Mouse (Mus musculus): Measurements from ENCODE around the gene Trim3.

The Trim3 gene

DNA sequence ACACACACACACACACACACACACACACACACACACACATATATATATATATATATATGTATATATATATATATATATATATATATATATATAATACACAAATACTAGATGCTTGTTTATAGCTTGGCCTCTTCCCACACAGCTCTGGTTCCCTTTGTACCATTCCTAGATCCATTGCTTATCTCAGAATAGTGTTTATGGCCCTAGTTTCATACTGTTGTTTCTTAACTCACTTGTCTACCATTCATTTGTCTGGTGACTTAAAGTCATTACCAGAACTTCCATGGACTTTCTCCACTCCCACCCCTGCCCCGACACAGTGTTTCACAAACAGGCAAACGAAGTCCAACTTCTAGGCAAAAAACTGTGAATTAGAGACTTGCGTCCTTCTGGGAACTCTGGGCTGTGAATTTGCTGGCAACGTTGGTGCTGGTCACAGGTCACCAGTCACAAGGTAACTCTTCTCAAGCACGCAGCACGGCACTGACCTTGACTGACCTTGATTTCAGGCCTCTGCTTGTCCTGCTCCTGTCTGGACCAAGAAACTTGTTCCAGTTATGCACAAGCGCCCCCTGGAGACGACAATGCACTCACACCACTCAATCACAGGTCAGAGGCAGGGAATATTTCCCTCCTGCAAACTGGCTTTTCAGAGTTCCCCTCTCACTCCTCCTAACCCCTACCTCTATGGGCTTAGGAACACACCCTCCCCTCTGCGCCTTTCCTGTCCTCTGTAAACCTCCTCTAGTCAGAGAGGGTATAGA is 30.3 kb downstream of the Trim3 start:
- peak in 1 of 2 experiments; percentile 10 for DNase-seq

GRCm38 (mm10) chr7:105590097-105590496 is 43.3 kb downstream of the Trim3 start:
- no peak for DNase-seq

DNA sequence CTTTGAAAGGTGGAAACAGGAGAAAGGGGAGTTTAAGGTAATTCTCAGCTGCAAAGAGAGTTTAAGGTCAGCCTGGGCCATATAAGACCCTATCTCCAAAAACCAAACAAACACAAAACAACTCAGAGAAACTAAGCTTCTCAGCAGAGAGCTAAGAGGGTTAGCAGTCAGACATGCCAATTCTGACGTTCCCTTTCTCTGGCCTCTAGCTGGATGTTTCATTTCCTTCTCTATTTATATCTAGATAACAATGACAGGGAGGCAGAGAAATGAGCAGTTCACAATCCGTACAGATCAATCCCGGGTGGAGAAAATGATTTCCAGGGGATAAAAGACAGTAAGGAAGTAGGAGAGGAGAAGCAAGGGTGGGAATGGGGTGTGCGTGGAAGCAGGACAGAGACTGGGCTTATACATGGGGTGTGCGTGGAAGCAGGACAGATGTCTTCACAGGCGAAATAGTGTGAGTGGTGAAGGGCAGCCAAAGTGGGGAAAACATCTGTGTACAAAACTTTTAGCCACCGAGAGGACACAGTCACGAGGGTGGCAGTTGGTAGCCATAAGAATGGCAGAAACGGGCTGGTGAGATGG is 45.0 kb downstream of the Trim3 start:
- DNase-seq: no peak

- DNase-seq: no peak
Observed at GRCm38 (mm10) chr7:105581959-105582358, 51.4 kb downstream of the Trim3 start.

- peak; percentile 22 to 34 for DNase-seq
Observed at GRCm38 (mm10) chr7:105581094-105581703, 52.2 kb downstream of the Trim3 start, which contains the start of gene Apbb1. TSS of gene Apbb1 (minus strand) at chr7:105581653.

DNA sequence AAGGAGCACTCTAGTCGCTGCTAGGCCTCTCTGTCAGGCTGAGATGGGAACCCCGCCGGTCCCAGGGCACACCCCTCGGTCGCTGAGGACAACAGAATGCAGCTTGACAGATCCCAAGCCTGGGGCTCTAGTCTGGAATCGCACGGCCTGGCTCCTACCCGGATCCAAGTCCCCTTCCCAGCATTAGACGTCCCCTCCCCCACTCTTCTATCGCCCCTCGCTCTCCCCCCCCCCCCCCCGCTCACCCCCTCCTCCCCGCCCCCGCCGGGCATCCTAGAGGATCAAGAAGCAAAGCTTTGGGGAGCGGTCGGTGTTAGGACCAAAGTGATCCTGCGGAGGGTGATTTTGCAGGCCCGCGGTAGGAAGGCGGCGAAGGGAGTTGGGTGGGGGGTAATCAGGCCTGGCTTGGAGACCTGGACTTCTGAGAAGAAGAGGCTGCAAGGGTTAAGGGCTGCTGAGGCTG is 52.7 kb downstream of the Trim3 start:
- no peak for DNase-seq

DNA sequence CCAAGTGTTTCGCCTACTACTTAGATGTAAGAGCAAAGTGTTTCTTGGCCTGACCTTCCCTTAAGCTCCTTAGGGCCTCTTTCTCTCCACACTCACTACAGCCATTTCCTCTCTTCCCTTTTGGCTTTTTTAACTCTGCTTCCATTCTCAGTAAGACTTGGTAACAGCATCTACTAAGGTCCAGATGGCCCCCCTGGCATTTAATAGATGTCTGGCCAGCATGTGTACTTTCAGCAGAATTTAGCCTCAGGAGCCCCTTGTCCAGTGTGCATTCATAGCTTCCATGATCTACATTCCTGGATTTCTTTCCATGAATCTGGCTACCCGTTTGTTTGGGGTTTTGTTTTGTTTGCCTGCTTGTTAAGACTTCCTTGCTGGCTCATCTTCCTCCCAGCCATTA is 54.9 kb downstream of the Trim3 start:
- no peak for DNase-seq

DNA sequence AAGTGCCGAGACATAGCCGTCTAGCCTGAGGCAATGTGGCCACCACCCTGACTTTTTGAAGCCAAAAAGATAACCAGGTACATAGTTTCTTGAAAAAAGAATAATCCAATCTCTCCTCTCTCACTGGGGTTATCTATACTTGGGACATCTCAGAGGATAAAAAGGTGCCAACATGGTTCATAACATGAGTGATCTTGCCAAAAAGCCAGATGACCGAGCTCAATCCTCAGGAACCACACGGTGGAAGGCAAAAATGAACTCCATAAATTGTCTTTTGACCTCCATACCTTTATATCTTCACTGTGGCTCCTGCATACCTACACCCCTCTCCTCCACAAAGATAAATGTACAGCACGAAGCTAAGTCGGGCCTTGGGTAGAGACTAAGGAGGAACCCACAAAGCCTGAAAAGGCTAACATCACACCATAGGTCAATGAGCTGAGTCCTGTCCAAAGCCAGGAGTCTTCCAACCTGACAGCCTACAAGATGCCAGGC is 55.9 kb downstream of the Trim3 start:
- no peak for DNase-seq

DNA sequence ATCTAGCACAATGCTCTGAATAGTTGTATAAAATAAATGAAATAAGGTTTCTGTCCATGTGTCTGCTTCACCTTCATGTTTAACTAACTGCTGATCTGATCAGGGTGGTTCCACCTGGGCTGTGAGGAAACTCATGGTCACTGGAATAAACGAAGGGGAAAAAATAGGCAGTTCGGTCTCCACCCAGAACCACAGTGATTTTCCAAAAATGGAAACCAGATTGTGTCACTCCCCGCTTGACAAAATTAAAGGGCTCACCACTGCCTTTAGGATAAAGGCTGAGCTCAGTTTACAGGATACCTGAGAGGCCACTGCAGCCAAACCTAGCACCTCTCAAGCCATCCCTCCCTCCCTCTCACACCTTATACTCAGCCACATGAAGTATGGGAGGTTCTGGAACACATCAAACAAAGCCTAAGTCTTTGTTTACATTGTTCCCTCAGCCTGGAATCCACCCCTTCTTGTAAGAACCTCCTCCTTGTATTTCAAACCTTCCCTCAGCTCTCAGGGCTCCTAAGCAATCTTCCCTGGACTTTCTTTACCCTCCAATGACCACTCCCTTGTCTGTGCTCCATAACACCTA is 57.1 kb downstream of the Trim3 start:
- no peak for DNase-seq

- DNase-seq: no peak
Observed at GRCm38 (mm10) chr7:105574537-105574936, 58.8 kb downstream of the Trim3 start.

GRCm38 (mm10) chr7:105572949-105573348 is 60.4 kb downstream of the Trim3 start:
- DNase-seq: no peak

- no peak for DNase-seq
Observed at GRCm38 (mm10) chr7:105570756-105571155, 62.6 kb downstream of the Trim3 start.

- no peak for DNase-seq
Observed at GRCm38 (mm10) chr7:105569512-105570496, 63.6 kb downstream of the Trim3 start.

DNA sequence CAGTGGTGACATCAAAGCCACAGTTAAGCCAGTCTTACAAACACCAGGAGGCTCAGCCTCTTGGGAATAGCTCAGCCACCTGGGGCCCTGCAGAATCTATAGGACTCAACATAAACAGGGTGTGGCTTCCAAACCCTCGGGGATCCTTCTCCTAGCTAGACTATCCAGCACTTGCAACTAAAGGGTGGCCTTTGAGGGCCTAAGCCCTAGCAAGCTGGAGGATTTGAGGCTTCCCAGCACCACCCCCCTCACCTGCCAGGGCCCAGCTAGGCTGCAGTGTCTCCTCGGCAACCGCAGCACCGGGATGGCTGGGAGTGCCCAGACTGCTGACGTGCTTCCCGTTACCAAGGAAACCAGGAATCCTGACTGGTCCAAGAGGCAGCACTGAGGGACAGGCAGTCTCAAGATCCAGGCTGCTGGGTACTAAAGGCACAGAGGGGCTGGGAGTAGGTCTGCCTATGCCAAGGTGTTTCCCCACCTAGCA is 64.3 kb downstream of the Trim3 start:
- no peak for DNase-seq

DNA sequence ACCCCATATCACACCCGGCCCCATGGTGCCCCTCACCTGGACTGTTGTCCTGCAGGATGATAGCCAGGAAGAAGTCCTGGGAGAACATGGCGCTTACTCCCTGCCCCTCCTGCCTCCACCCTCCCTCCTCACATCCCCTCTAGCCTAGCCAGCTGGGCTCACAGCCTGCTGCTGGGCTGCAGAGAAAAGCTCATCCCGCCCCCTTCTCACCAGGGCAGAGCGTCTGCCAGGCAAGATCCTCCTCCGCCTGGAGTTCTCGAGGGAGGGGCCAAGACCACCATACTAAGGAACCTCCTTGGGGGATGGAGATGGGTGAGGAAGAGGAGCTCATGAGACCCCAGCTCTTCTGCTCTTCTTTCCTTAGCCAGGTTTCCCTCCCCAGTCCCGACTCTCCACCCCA is 64.8 kb downstream of the Trim3 start:
- DNase-seq: no peak

DNA sequence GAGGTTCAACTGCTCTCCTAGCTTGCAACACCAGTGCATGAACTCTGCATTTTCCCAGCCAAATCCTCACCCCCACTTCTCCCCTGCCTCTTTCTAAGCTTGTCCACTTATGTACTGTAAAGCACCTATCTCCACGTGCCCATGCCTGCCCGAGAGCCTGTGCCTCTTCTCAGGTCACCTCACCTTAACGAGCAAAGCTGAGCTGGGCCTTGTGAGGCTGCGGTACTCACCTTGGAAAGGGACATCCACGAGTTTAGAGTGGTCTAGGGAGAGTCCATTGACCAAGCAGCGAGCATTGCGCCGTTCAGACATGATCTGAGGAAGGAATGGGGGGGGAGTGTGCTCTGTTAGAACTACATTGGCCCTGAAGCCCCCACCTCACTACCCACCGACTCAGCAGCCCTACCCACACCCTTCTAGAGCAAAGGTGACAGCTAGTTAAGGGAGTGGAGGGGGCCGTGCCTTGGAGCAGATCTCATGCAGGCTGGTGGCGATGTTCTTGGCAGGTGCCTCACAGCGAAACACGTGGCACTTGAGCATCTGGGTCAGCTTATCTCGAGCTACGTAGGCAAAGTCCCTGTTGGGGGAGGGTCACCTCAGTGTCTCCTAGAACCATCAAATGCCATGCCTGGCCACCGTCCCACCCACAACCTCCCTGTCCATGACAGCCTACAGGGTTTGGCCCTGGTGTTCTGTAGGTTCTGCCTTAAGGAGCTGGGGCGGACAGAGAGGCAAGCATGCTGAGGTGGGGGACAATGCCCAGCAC is 68.1 kb downstream of the Trim3 start:
- DNase-seq: no peak

- DNase-seq: no peak
Observed at GRCm38 (mm10) chr7:105563367-105563766, 70.0 kb downstream of the Trim3 start.

GRCm38 (mm10) chr7:105562317-105562716 is 71.1 kb downstream of the Trim3 start:
- no peak for DNase-seq

GRCm38 (mm10) chr7:105559016-105559415 is 74.4 kb downstream of the Trim3 start:
- no peak for DNase-seq

DNA sequence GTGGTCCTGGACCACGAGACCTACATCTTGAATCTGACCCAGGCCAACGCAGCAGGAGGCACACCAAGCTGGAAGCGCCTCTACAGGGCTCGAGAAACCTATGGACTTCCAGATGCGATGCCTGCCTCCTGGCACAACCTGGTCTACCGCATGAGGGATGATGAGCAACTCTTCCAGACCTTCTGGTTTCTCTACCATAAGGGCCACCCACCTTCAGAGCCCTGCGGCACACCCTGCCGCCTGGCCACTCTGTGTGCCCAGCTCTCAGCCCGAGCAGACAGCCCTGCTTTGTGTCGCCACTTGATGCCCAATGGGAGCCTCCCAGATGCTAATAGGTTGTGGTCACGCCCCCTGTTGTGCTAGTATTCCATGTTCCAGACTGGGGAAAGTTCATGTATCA is 75.7 kb downstream of the Trim3 start:
- DNase-seq: no peak

DNA sequence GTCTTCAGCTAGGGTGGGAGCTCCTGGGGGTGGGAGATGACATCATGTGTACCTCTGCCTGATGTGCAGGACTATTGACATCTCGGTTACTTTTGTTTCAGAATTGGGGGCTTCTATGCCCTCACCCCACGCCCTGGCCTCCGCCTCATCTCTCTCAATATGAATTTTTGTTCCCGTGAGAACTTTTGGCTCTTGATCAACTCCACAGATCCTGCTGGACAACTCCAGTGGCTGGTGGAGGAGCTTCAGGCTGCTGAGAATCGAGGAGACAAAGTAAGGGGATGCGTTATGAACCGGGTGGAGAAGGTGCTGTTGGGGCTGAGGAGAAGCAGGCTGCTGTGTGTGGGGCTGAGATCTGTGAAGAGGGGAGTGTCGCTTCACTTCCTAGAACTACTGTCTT is 77.0 kb downstream of the Trim3 start:
- DNase-seq: no peak
